In the genomic region with DNA sequence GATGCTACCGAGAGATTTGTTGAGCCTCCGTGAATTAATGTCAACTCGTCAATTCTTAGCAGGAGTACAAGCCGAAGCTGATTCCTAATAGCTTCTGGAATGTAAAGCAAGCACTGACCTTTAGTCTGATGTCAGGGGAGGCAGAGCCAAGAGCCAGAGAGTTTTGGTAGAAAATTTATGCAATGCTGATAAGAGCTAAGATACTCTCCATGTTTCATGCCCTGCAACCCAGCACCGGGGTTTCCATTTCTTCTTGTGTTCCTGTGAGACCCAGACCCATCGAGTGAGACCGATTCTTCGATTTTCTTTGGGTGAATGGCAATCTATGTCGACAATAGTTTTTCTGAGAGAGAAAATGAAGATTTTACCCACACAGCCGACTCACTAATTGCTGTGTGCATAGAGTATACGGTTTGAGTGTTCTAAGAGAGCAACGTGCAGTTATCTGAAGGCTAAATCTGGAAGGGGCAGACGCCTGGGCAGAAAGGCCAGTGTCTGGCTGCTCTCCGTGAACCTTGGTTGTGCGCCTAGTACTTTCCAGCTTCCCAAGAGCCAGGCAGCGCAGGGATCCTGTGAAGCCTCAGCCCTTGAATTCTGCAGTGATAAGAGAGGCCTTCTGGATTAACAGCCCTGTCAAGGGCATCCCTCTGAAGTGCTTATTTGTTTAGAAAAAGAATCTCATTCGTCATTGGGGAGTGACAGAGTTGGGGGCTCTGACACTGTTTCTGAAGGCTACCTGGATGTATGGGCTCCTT, we compare ENCODE assay signal across 20 mouse cellular contexts.
DNase-seq lines count a peak whose midpoint lies in the region; ATAC-seq lines count a peak whose summit lies in the region.
"Had no signal": no experiment of that assay in that cellular context is flagged by ENCODE, and none has a peak within 500 bp of the region (broad histone marks: within the 10 kb centered on the region; RNA-seq: fewer than 3 reads in every experiment).

No protein-coding gene starts in this region.

- peak overlapping the region in 1 of 2 experiments; percentile 16; a peak in 2 of 4 replicates for H3K27ac ChIP-seq in heart, embryonic 14.5 days (replicated peaks in 1 of 2; ENCODE audit: control insufficient read depth in 1 of 2, insufficient read depth in 1 of 2, low read depth in 2 of 2, low read length in 2 of 2)
- H3K27ac ChIP-seq: embryonic facial prominence, embryonic 15.5 days; forebrain, embryonic 10.5 days; hindbrain, embryonic 15.5 days; liver, embryonic 14.5 days had no signal

- no peak for ATAC-seq in heart, embryonic 14.5 days (ENCODE audit: insufficient number of reproducible peaks, insufficient read depth, low FRiP score, low read depth)
- ATAC-seq: lung, postnatal 0 days had no signal

- no peak overlapping the region for H3K9ac ChIP-seq in heart, embryonic 14.5 days (ENCODE audit: low read length)
- H3K9ac ChIP-seq: embryonic facial prominence, embryonic 15.5 days; hindbrain, embryonic 15.5 days; liver, embryonic 14.5 days had no signal

- peak overlapping the region; percentile 49 for H3K4me2 ChIP-seq in heart, embryonic 14.5 days (ENCODE audit: low read length)
- H3K4me2 ChIP-seq: embryonic facial prominence, embryonic 15.5 days; hindbrain, embryonic 15.5 days had no signal

- intact Hi-C loops in heart, postnatal 36 days (cut with DNase I) = no loop called here

- no peaks in the 10 kb centered on the region for H3K36me3 ChIP-seq in heart, embryonic 14.5 days (ENCODE audit: control insufficient read depth, insufficient read depth, low read length)
- H3K36me3 ChIP-seq: embryonic facial prominence, embryonic 15.5 days; forebrain, embryonic 10.5 days; G1E; hindbrain, embryonic 15.5 days had no signal

- no peak for DNase-seq in heart, postnatal 36 days
- DNase-seq in ovary, adult 18-20 months (ENCODE audit: low spot score) = peak; percentile 63
- no peak for DNase-seq in ovary, postnatal 14 days (ENCODE audit: low spot score)
- peak; percentile 25 to 56 for DNase-seq in adrenal gland, postnatal 36 days
- peak; percentile 72 for DNase-seq in yolk sac, embryonic 10.5 days (ENCODE audit: low spot score)
- DNase-seq in urinary bladder, adult 18-20 months (ENCODE audit: low spot score in 2 of 2) = no peak
- DNase-seq: cerebellum, adult 8-10 months; gastrocnemius, postnatal 14 days; heart, postnatal 10 days; kidney, adult 8-10 months; kidney, postnatal 25 days; layer of hippocampus, adult 9-11 months; thymus, adult 18-20 months had no signal

- 0 out of 2 replicates have a peak, but pooled peaks cover 5% of the 10 kb centered on the region for H3K27me3 ChIP-seq in heart, embryonic 14.5 days (ENCODE audit: control insufficient read depth, insufficient read depth, low read length)
- H3K27me3 ChIP-seq: embryonic facial prominence, embryonic 15.5 days; hindbrain, embryonic 15.5 days had no signal

- no peak overlapping the region for H3K4me3 ChIP-seq in heart, embryonic 14.5 days (ENCODE audit: control insufficient read depth in 1 of 2, insufficient read depth in 1 of 2, low read depth in 1 of 2, low read length in 2 of 2)
- H3K4me3 ChIP-seq: embryonic facial prominence, embryonic 15.5 days; forebrain, embryonic 10.5 days; hindbrain, embryonic 15.5 days had no signal

- 20% methylated on average over 17 of the region's 17 CpGs for WGBS in heart, embryonic 14.5 days

- H3K9me3 ChIP-seq in heart, embryonic 14.5 days (ENCODE audit: control insufficient read depth, low read length) = no peaks in the 10 kb centered on the region
- H3K9me3 ChIP-seq: embryonic facial prominence, embryonic 15.5 days; forebrain, embryonic 10.5 days; G1E; hindbrain, embryonic 15.5 days had no signal

- peaks cover 3 to 10% of the 10 kb centered on the region in 2 experiments; a peak in 3 of 4 replicates for H3K4me1 ChIP-seq in heart, embryonic 14.5 days (ENCODE audit: control insufficient read depth in 2 of 2, insufficient read depth in 2 of 2, low read length in 2 of 2)
- H3K4me1 ChIP-seq: embryonic facial prominence, embryonic 15.5 days; hindbrain, embryonic 15.5 days had no signal

Comparison
In these comparisons a context has a peak if more than half of its experiments do, and no peak if none do; other contexts are left out.
1. DNase-seq: peak in ovary, adult 18-20 months (single experiment), adrenal gland, postnatal 36 days (2 of 2) and yolk sac, embryonic 10.5 days (single experiment); none in heart, postnatal 36 days (0 of 2), ovary, postnatal 14 days (single experiment) and urinary bladder, adult 18-20 months (0 of 2).